Mouse (Mus musculus): ENCODE measurements around the gene Isg20.

- TF ChIP-seq POLR2A (IDR thresholded peaks at IDR 0.05; ENCODE audit: low read depth, low read length): no peak
- no peak for TF ChIP-seq CTCF (IDR thresholded peaks at IDR 0.05; ENCODE audit: borderline replicate concordance, insufficient read depth, low read length)
Observed at GRCm38 (mm10) chr7:78924796-78925195, 11.6 kb downstream of the Isg20 start.
